Mouse (Mus musculus): ENCODE measurements around the gene Smco2. TPM values are rescaled to one million over a fixed set of nuclear protein-coding genes. Genes with fewer than 3 reads are reported as not detected.

Smco2 gene
- not detected in 2 replicates for polyA plus RNA-seq (2014; fragmentation: Nextera tagmentation; extraction: Ambion mirVana)

DNA sequence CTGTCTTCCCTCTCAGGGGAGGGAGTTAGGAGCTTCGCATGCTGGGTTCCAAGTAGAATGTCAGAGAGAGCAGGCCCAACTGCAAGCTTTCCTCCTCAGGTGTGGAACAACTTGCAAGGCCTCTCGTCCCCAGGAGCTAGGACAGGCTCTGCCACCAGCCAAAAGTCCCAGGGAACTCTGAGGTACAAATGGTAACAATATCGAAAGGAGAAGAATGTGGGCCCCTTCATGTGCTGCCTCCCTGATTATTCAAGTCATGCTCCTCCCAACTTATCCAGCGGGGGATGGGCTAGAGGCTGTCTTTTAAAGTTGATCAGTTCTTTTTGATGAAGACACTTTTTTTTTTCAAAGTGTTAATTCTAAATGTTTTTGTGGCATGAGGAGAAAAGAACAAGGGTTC, at the start of gene Smco2:
Gene Smco2, plus strand, starts transcription at position 55 of the 400 bp plus-strand sequence.
- no peaks in the 10 kb centered on the region for H3K9me3 ChIP-seq (ENCODE audit: control insufficient read depth, low read length)
- H3K9ac ChIP-seq (replicated peaks; ENCODE audit: low read length): no peak within 1 kb of the TSS
- no peak for ATAC-seq (ENCODE audit: low FRiP score, low TSS enrichment)
- no peak within 1 kb of the TSS for H3K4me3 ChIP-seq (replicated peaks; ENCODE audit: low read depth, low read length)
- DNase-seq: no peak
- WGBS: 70% methylated on average over 4 of the region's 4 CpGs
- no peak within 1 kb of the TSS for H3K4me2 ChIP-seq (ENCODE audit: low read length)
- no peak within 1 kb of the TSS for H3K27ac ChIP-seq (replicated peaks; ENCODE audit: low read depth, low read length)
- no peaks in the 10 kb centered on the region for H3K36me3 ChIP-seq (ENCODE audit: control insufficient read depth, insufficient read depth, low read length)
- H3K27me3 ChIP-seq (ENCODE audit: control insufficient read depth, insufficient read depth, low read length): no peaks in the 10 kb centered on the region
- no peaks in the 10 kb centered on the region for H3K4me1 ChIP-seq (ENCODE audit: control insufficient read depth, insufficient read depth, low read length)

DNA sequence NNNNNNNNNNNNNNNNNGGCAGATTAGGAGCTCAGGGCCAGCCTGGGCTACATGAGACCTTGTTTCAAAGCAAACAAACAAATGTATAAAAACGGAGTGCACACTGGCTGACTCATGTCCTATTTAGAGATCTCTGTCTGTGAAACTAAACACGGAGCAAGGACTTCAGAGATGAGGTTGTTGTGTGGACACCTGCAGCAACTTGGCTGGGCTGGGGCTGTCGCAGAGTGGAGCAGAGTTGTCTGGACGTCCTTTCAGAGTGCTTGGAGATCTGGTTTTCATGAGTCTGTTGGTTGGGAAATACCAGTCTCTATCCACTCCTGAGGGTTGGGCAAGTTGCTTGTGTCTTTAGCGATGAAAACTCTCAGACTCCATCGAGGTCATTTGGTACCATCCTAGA, 39.9 kb upstream of the Smco2 start:
- Histone ChIP-seq H3K9me3 (ENCODE audit: control insufficient read depth, low read length) (no peaks in the 10 kb centered on the region), H3K4me1 (ENCODE audit: control insufficient read depth, insufficient read depth, low read length) (no peaks in the 10 kb centered on the region), H3K4me2 (ENCODE audit: low read length) (no peak overlapping the region), H3K27me3 (ENCODE audit: control insufficient read depth, insufficient read depth, low read length) (no peaks in the 10 kb centered on the region), H3K27ac (replicated peaks; ENCODE audit: low read depth, low read length) (no peak overlapping the region), H3K9ac (replicated peaks; ENCODE audit: low read length) (no peak overlapping the region), H3K4me3 (replicated peaks; ENCODE audit: low read depth, low read length) (no peak overlapping the region), H3K36me3 (ENCODE audit: control insufficient read depth, insufficient read depth, low read length) (no peaks in the 10 kb centered on the region)
- ATAC-seq (ENCODE audit: low FRiP score, low TSS enrichment): no peak
- 89% methylated on average over 6 of the region's 6 CpGs for WGBS
- DNase-seq: no peak

GRCm38 (mm10) chr6:146813007-146813406, 36.9 kb upstream of the Smco2 start:
- Histone ChIP-seq H3K27me3 (ENCODE audit: control insufficient read depth, insufficient read depth, low read length) (no peaks in the 10 kb centered on the region), H3K4me3 (replicated peaks; ENCODE audit: low read depth, low read length) (no peak overlapping the region), H3K27ac (replicated peaks; ENCODE audit: low read depth, low read length) (no peak overlapping the region), H3K9me3 (ENCODE audit: control insufficient read depth, low read length) (no peaks in the 10 kb centered on the region), H3K36me3 (ENCODE audit: control insufficient read depth, insufficient read depth, low read length) (no peaks in the 10 kb centered on the region), H3K4me2 (ENCODE audit: low read length) (no peak overlapping the region), H3K4me1 (ENCODE audit: control insufficient read depth, insufficient read depth, low read length) (no peaks in the 10 kb centered on the region), H3K9ac (replicated peaks; ENCODE audit: low read length) (no peak overlapping the region)
- WGBS: 93% methylated on average over 5 of the region's 5 CpGs
- no peak for DNase-seq
- no peak for ATAC-seq (ENCODE audit: low FRiP score, low TSS enrichment)

GRCm38 (mm10) chr6:146820177-146820965, 29.5 kb upstream of the Smco2 start:
- no peaks in the 10 kb centered on the region for H3K36me3 ChIP-seq (ENCODE audit: control insufficient read depth, insufficient read depth, low read length)
- H3K4me1 ChIP-seq (ENCODE audit: control insufficient read depth, insufficient read depth, low read length): no peaks in the 10 kb centered on the region
- H3K9ac ChIP-seq (replicated peaks; ENCODE audit: low read length): no peak overlapping the region
- DNase-seq (no peak), ATAC-seq (ENCODE audit: low FRiP score, low TSS enrichment) (no peak)
- H3K27me3 ChIP-seq (ENCODE audit: control insufficient read depth, insufficient read depth, low read length): no peaks in the 10 kb centered on the region
- H3K4me2 ChIP-seq (ENCODE audit: low read length): no peak overlapping the region
- H3K9me3 ChIP-seq (ENCODE audit: control insufficient read depth, low read length): no peaks in the 10 kb centered on the region
- 73% methylated on average over 29 of the region's 29 CpGs for WGBS
- H3K4me3 ChIP-seq (replicated peaks; ENCODE audit: low read depth, low read length): no peak overlapping the region
- no peak overlapping the region for H3K27ac ChIP-seq (replicated peaks; ENCODE audit: low read depth, low read length)

DNA sequence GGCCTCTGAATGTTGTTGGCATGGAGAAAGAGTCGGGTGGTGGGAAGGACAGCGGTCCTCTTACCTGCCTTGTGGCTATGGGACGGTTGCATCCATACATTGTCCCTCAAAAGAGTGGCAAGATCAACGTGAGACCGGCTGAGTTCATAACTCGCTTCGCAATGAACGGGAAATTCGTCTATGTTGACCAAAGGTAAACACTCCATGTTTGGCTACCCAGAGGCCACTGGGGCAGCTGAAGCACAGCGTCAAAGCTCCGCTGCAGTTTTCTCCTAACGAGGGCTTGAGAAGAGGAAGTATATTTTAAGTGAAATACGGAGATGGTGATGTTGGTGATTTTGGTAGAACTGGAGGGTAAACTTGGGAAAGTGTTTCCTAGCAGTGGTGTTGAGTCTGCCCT, 27.9 kb upstream of the Smco2 start:
- Histone ChIP-seq H3K9ac (replicated peaks; ENCODE audit: low read length) (no peak overlapping the region), H3K27me3 (ENCODE audit: control insufficient read depth, insufficient read depth, low read length) (no peaks in the 10 kb centered on the region), H3K4me2 (ENCODE audit: low read length) (no peak overlapping the region), H3K9me3 (ENCODE audit: control insufficient read depth, low read length) (no peaks in the 10 kb centered on the region), H3K27ac (replicated peaks; ENCODE audit: low read depth, low read length) (no peak overlapping the region), H3K36me3 (ENCODE audit: control insufficient read depth, insufficient read depth, low read length) (no peaks in the 10 kb centered on the region), H3K4me1 (ENCODE audit: control insufficient read depth, insufficient read depth, low read length) (no peaks in the 10 kb centered on the region), H3K4me3 (replicated peaks; ENCODE audit: low read depth, low read length) (no peak overlapping the region)
- ATAC-seq (ENCODE audit: low FRiP score, low TSS enrichment) (no peak), DNase-seq (no peak)
- 93% methylated on average over 13 of the region's 13 CpGs for WGBS

GRCm38 (mm10) chr6:146824727-146825486, 25.0 kb upstream of the Smco2 start:
- no peak overlapping the region for H3K4me3 ChIP-seq (replicated peaks; ENCODE audit: low read depth, low read length)
- no peak overlapping the region for H3K9ac ChIP-seq (replicated peaks; ENCODE audit: low read length)
- peak; percentile 51; the same call in 1 of the 2 replicates for ATAC-seq (ENCODE audit: low FRiP score, low TSS enrichment)
- H3K27ac ChIP-seq (replicated peaks; ENCODE audit: low read depth, low read length): no peak overlapping the region
- no peak overlapping the region for H3K4me2 ChIP-seq (ENCODE audit: low read length)
- H3K36me3 ChIP-seq (ENCODE audit: control insufficient read depth, insufficient read depth, low read length): no peaks in the 10 kb centered on the region
- no peaks in the 10 kb centered on the region for H3K27me3 ChIP-seq (ENCODE audit: control insufficient read depth, insufficient read depth, low read length)
- WGBS: 40% methylated on average over 16 of the region's 16 CpGs
- H3K4me1 ChIP-seq (ENCODE audit: control insufficient read depth, insufficient read depth, low read length): no peaks in the 10 kb centered on the region
- H3K9me3 ChIP-seq (ENCODE audit: control insufficient read depth, low read length): no peaks in the 10 kb centered on the region
- DNase-seq: peak; percentile 82

DNA sequence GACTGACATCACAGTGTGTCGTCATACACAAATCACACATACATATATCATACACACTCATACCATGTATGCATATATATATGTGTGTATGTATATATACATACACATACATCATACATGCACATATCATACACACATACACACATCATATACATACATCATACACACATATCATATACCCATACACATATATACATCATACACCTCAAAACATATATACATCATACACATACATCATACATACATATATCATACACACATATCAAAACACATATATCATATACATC, 24.5 kb upstream of the Smco2 start:
- ATAC-seq (ENCODE audit: low FRiP score, low TSS enrichment): no peak

GRCm38 (mm10) chr6:146831320-146831719, 18.6 kb upstream of the Smco2 start:
- DNase-seq (no peak), ATAC-seq (ENCODE audit: low FRiP score, low TSS enrichment) (no peak)
- H3K9me3 ChIP-seq (ENCODE audit: control insufficient read depth, low read length): no peaks in the 10 kb centered on the region
- H3K4me2 ChIP-seq (ENCODE audit: low read length): no peak overlapping the region
- no peak overlapping the region for H3K9ac ChIP-seq (replicated peaks; ENCODE audit: low read length)
- no peaks in the 10 kb centered on the region for H3K36me3 ChIP-seq (ENCODE audit: control insufficient read depth, insufficient read depth, low read length)
- WGBS: 79% methylated on average over 12 of the region's 12 CpGs
- H3K4me3 ChIP-seq (replicated peaks; ENCODE audit: low read depth, low read length): no peak overlapping the region
- H3K27ac ChIP-seq (replicated peaks; ENCODE audit: low read depth, low read length): no peak overlapping the region
- no peaks in the 10 kb centered on the region for H3K4me1 ChIP-seq (ENCODE audit: control insufficient read depth, insufficient read depth, low read length)
- H3K27me3 ChIP-seq (ENCODE audit: control insufficient read depth, insufficient read depth, low read length): no peaks in the 10 kb centered on the region

More for the DNA sequence above, 24.5 kb upstream of the Smco2 start:
- H3K9ac ChIP-seq (replicated peaks; ENCODE audit: low read length): no peak overlapping the region
- DNase-seq: no peak
- H3K4me1 ChIP-seq (ENCODE audit: control insufficient read depth, insufficient read depth, low read length): no peaks in the 10 kb centered on the region
- H3K36me3 ChIP-seq (ENCODE audit: control insufficient read depth, insufficient read depth, low read length): no peaks in the 10 kb centered on the region
- H3K27ac ChIP-seq (replicated peaks; ENCODE audit: low read depth, low read length): no peak overlapping the region
- no peak overlapping the region for H3K4me3 ChIP-seq (replicated peaks; ENCODE audit: low read depth, low read length)
- no peak overlapping the region for H3K4me2 ChIP-seq (ENCODE audit: low read length)
- no peaks in the 10 kb centered on the region for H3K27me3 ChIP-seq (ENCODE audit: control insufficient read depth, insufficient read depth, low read length)
- H3K9me3 ChIP-seq (ENCODE audit: control insufficient read depth, low read length): no peaks in the 10 kb centered on the region
- 88% methylated on average over 1 of the region's 1 CpGs for WGBS

All from midbrain, embryonic 14.5 days (tissue).